ENCODE assay signal across 9 mouse cellular contexts in genomic region chr14:24827381-24828031, GRCm38 (mm10).
A peak's percentile ranks its signal among the peaks of the same experiment; 100 is the strongest.
DNase-seq lines count a peak whose midpoint lies in the region; ATAC-seq and TF ChIP-seq lines count a peak whose summit lies in the region.
"Had no signal": no experiment of that assay in that cellular context is flagged by ENCODE, and none has a peak within 500 bp of the region (broad histone marks: within the 10 kb centered on the region; RNA-seq: fewer than 3 reads in every experiment).

No protein-coding gene starts in this region.

- H3K27ac ChIP-seq in layer of hippocampus, adult 2 months: peak overlapping the region; percentile 55
- H3K27ac ChIP-seq in embryonic facial prominence, embryonic 13.5 days: peak overlapping the region; percentile 85
- H3K27ac ChIP-seq in intestine, embryonic 15.5 days: peak overlapping the region; percentile 65
- H3K27ac ChIP-seq in neural tube, embryonic 13.5 days (replicated peaks): peak overlapping the region; percentile 97

- H3K4me2 ChIP-seq in embryonic facial prominence, embryonic 13.5 days: peak overlapping the region; percentile 30
- no peak overlapping the region for H3K4me2 ChIP-seq in intestine, embryonic 15.5 days (replicated peaks)
- H3K4me2 ChIP-seq in neural tube, embryonic 13.5 days: 0 out of 2 replicates have a peak overlapping the region, but pooled peaks have one; percentile 12

- H3K4me1 ChIP-seq in embryonic facial prominence, embryonic 13.5 days: peaks cover 60% of the 10 kb centered on the region
- H3K4me1 ChIP-seq in intestine, embryonic 15.5 days (replicated peaks): peaks cover 16% of the 10 kb centered on the region
- peaks cover 79% of the 10 kb centered on the region for H3K4me1 ChIP-seq in neural tube, embryonic 13.5 days (replicated peaks)

- 18% methylated on average over 8 of the region's 8 CpGs for WGBS in embryonic facial prominence, embryonic 13.5 days
- WGBS in intestine, embryonic 15.5 days: 26% methylated on average over 8 of the region's 8 CpGs
- 6% methylated on average over 8 of the region's 8 CpGs for WGBS in neural tube, embryonic 13.5 days

- TF ChIP-seq CTCF in layer of hippocampus, adult 2 months (conservative IDR thresholded peaks at IDR 0.05): no peak

- DNase-seq in layer of hippocampus, adult 2 months (ENCODE audit: low spot score in 2 of 2): peak in 1 of 2 experiments; percentile 10
- DNase-seq in layer of hippocampus, postnatal 25 days (ENCODE audit: extremely low spot score in 1 of 2, low spot score in 1 of 2): no peak
- no peak for DNase-seq in layer of hippocampus, postnatal 14 days (ENCODE audit: low spot score in 2 of 2)
- DNase-seq in kidney, postnatal 36 days: no peak
- DNase-seq in testis, postnatal 10 days (ENCODE audit: low spot score): no peak
- DNase-seq: adrenal gland, postnatal 36 days had no signal

- H3K9ac ChIP-seq in embryonic facial prominence, embryonic 13.5 days: 0 out of 2 replicates have a peak overlapping the region, but pooled peaks have one; percentile 12
- H3K9ac ChIP-seq in intestine, embryonic 15.5 days: no peak overlapping the region
- peak overlapping the region; percentile 56 for H3K9ac ChIP-seq in neural tube, embryonic 13.5 days

- ATAC-seq in embryonic facial prominence, embryonic 13.5 days (ENCODE audit: insufficient number of reproducible peaks, insufficient read depth, low FRiP score, low TSS enrichment, low read depth): no peak
- peak; percentile 45 for ATAC-seq in intestine, embryonic 15.5 days
- peak; percentile 77 for ATAC-seq in neural tube, embryonic 13.5 days (ENCODE audit: low read depth)

- no peaks in the 10 kb centered on the region for H3K27me3 ChIP-seq in embryonic facial prominence, embryonic 13.5 days
- H3K27me3 ChIP-seq in intestine, embryonic 15.5 days (replicated peaks): no peaks in the 10 kb centered on the region
- H3K27me3 ChIP-seq in neural tube, embryonic 13.5 days: no peaks in the 10 kb centered on the region

- H3K4me3 ChIP-seq in layer of hippocampus, adult 2 months: no peak overlapping the region
- no peak overlapping the region for H3K4me3 ChIP-seq in embryonic facial prominence, embryonic 13.5 days
- H3K4me3 ChIP-seq in intestine, embryonic 15.5 days (replicated peaks): no peak overlapping the region
- no peak overlapping the region for H3K4me3 ChIP-seq in neural tube, embryonic 13.5 days

- H3K36me3 ChIP-seq in embryonic facial prominence, embryonic 13.5 days: no peaks in the 10 kb centered on the region
- H3K36me3 ChIP-seq in intestine, embryonic 15.5 days: no peaks in the 10 kb centered on the region
- H3K36me3 ChIP-seq in neural tube, embryonic 13.5 days: no peaks in the 10 kb centered on the region

- no peaks in the 10 kb centered on the region for H3K9me3 ChIP-seq in embryonic facial prominence, embryonic 13.5 days
- H3K9me3 ChIP-seq in intestine, embryonic 15.5 days: no peaks in the 10 kb centered on the region
- H3K9me3 ChIP-seq in neural tube, embryonic 13.5 days: no peaks in the 10 kb centered on the region
